Mouse (Mus musculus): ENCODE measurements around the gene Smarca4. TPM values are rescaled to one million over a fixed set of nuclear protein-coding genes. Genes with fewer than 3 reads are reported as not detected.

The Smarca4 gene
- polyA plus RNA-seq, 1 experiment from 2014 or later, result 23.4 TPM

GRCm38 (mm10) chr9:21752252-21752792, 136.4 kb downstream of the Smarca4 start:
- no peak overlapping the region for H3K27ac ChIP-seq (ENCODE audit: low read length)
- no peaks in the 10 kb centered on the region for H3K4me1 ChIP-seq (ENCODE audit: control insufficient read depth, low read depth, low read length)
- no peaks in the 10 kb centered on the region for H3K27me3 ChIP-seq (ENCODE audit: control insufficient read depth, insufficient read depth, low read depth, low read length)
- no peak overlapping the region for H3K4me2 ChIP-seq (ENCODE audit: low read depth, low read length)
- ATAC-seq (ENCODE audit: low read depth), result peak; percentile 19
- H3K9ac ChIP-seq (ENCODE audit: low read depth, low read length), result no peak overlapping the region
- WGBS (ENCODE audit: insufficient replicate concordance), result 50% methylated on average over 10 of the region's 10 CpGs
- H3K4me3 ChIP-seq (ENCODE audit: low read depth, low read length), result no peak overlapping the region
- no peaks in the 10 kb centered on the region for H3K9me3 ChIP-seq (replicated peaks; ENCODE audit: control insufficient read depth, low read length)
- peaks cover 22% of the 10 kb centered on the region for H3K36me3 ChIP-seq (ENCODE audit: control insufficient read depth, insufficient read depth)

MicroRNAs within 50 kb of the gene (microRNA counts, 519-probe panel; counts per million panel counts)
- 1,006 counts per million, percentile 5 among the panel's probes with 10 or more counts for microRNA mmu-miR-1946b

Small RNA genes lying within 50 kb of the gene (microRNA-seq; reads per million reads assigned to microRNA genes)
- gene Mir1946b, result not detected

Other genes with a start within 250 kb of the Smarca4 start
- gene Ilf3, start 248.3 kb upstream of the Smarca4 start, polyA plus RNA-seq (2015; fragmentation: Nextera tagmentation; extraction: Ambion mirVana), result 34.9 and 37.2 TPM in 2 replicates
- 14.6 and 15.8 TPM in 2 replicates for gene Qtrt1, start 204.3 kb upstream of the Smarca4 start, polyA plus RNA-seq (2015; fragmentation: Nextera tagmentation; extraction: Ambion mirVana)
- gene Dnm2, start 191.3 kb upstream of the Smarca4 start, polyA plus RNA-seq (2015; fragmentation: Nextera tagmentation; extraction: Ambion mirVana), result 50.0 and 50.4 TPM in 2 replicates
- 27.3 and 29.8 TPM in 2 replicates for gene Tmed1, start 105.9 kb upstream of the Smarca4 start, polyA plus RNA-seq (2015; fragmentation: Nextera tagmentation; extraction: Ambion mirVana)
- 9.6 and 11.3 TPM in 2 replicates for gene AB124611, start 90.0 kb upstream of the Smarca4 start, polyA plus RNA-seq (2015; fragmentation: Nextera tagmentation; extraction: Ambion mirVana)
- gene Carm1, start 69.3 kb upstream of the Smarca4 start, polyA plus RNA-seq (2015; fragmentation: Nextera tagmentation; extraction: Ambion mirVana), result 7.0 and 9.3 TPM in 2 replicates
- 13.9 and 14.1 TPM in 2 replicates for gene Timm29, start 23.4 kb upstream of the Smarca4 start, polyA plus RNA-seq (2015; fragmentation: Nextera tagmentation; extraction: Ambion mirVana)
- 11.5 and 12.5 TPM in 2 replicates for gene Yipf2, start 23.3 kb upstream of the Smarca4 start, polyA plus RNA-seq (2015; fragmentation: Nextera tagmentation; extraction: Ambion mirVana)
- gene Ldlr, start 107.3 kb downstream of the Smarca4 start, polyA plus RNA-seq (2015; fragmentation: Nextera tagmentation; extraction: Ambion mirVana), result 23.9 and 29.3 TPM in 2 replicates
- 68.0 and 75.7 TPM in 2 replicates for gene Spc24, start 144.1 kb downstream of the Smarca4 start, polyA plus RNA-seq (2015; fragmentation: Nextera tagmentation; extraction: Ambion mirVana)
- gene Kank2, start 182.6 kb downstream of the Smarca4 start, polyA plus RNA-seq (2015; fragmentation: Nextera tagmentation; extraction: Ambion mirVana), result 3.8 and 5.0 TPM in 2 replicates
- 51.1 and 55.7 TPM in 2 replicates for gene Angptl8, start 219.3 kb downstream of the Smarca4 start, polyA plus RNA-seq (2015; fragmentation: Nextera tagmentation; extraction: Ambion mirVana)
- gene Dock6, start 236.5 kb downstream of the Smarca4 start, polyA plus RNA-seq (2015; fragmentation: Nextera tagmentation; extraction: Ambion mirVana), result 5.0 and 5.3 TPM in 2 replicates

Data from liver, embryonic 16.5 days (tissue).